Mouse (Mus musculus): ENCODE data around the gene Gm36245.
"Not testable (repeated sequence)": the region's sequence is repeated elsewhere in the genome, so short reads cannot be mapped to it uniquely, and the experiment has no call there.

Gm36245 gene

GRCm38 (mm10) chr15:77598958-77599357 is at the start of gene Gm36245:
Gm36245 (plus strand) TSS chr15:77599258.
- no peak for DNase-seq (ENCODE audit: low spot score in 2 of 2)

GRCm38 (mm10) chr15:77561792-77562191 is 37.3 kb upstream of the Gm36245 start, which contains the start of gene 1700025B11Rik:
1700025B11Rik (minus strand) TSS chr15:77561892.
- no peak for DNase-seq (ENCODE audit: low spot score in 2 of 2)

GRCm38 (mm10) chr15:77563219-77563618 is 35.8 kb upstream of the Gm36245 start:
- no peak for DNase-seq (ENCODE audit: low spot score in 2 of 2)

GRCm38 (mm10) chr15:77578801-77579200 is 20.3 kb upstream of the Gm36245 start:
- DNase-seq (ENCODE audit: low spot score in 2 of 2): no peak

- no peak for DNase-seq (ENCODE audit: low spot score in 2 of 2)
Observed at GRCm38 (mm10) chr15:77579311-77579710, 19.7 kb upstream of the Gm36245 start.

GRCm38 (mm10) chr15:77581681-77582080 is 17.4 kb upstream of the Gm36245 start:
- DNase-seq (ENCODE audit: low spot score in 2 of 2): peak in 1 of 2 experiments; percentile 24

GRCm38 (mm10) chr15:77587026-77587425 is 12.0 kb upstream of the Gm36245 start:
- no peak for DNase-seq (ENCODE audit: low spot score in 2 of 2)

- no peak for DNase-seq (ENCODE audit: low spot score in 2 of 2)
Observed at GRCm38 (mm10) chr15:77588981-77589380, 10.1 kb upstream of the Gm36245 start.

GRCm38 (mm10) chr15:77590881-77591280 is 8.2 kb upstream of the Gm36245 start:
- no peak for DNase-seq (ENCODE audit: low spot score in 2 of 2)

- no peak for DNase-seq (ENCODE audit: low spot score in 2 of 2)
Observed at GRCm38 (mm10) chr15:77593557-77593956, 5.5 kb upstream of the Gm36245 start.

GRCm38 (mm10) chr15:77595961-77596360 is 3.1 kb upstream of the Gm36245 start, which contains the start of gene Apol10b:
Apol10b (minus strand) TSS chr15:77596125.
- DNase-seq (ENCODE audit: low spot score in 2 of 2): no peak

GRCm38 (mm10) chr15:77598429-77598828 is 629 bp upstream of the Gm36245 start:
- no peak for DNase-seq (ENCODE audit: low spot score in 2 of 2)

GRCm38 (mm10) chr15:77606069-77606468 is 7.0 kb downstream of the Gm36245 start:
- no peak for DNase-seq (ENCODE audit: low spot score in 2 of 2)

- no peak for DNase-seq (ENCODE audit: low spot score in 2 of 2)
Observed at GRCm38 (mm10) chr15:77624710-77625109, 25.7 kb downstream of the Gm36245 start.

GRCm38 (mm10) chr15:77626471-77626870 is 27.4 kb downstream of the Gm36245 start:
- not testable (repeated sequence) for DNase-seq (ENCODE audit: low spot score in 2 of 2)

GRCm38 (mm10) chr15:77628647-77629046 is 29.6 kb downstream of the Gm36245 start:
- DNase-seq (ENCODE audit: low spot score in 2 of 2): not testable (repeated sequence)

- not testable (repeated sequence) for DNase-seq (ENCODE audit: low spot score in 2 of 2)
Observed at GRCm38 (mm10) chr15:77629822-77630221, 30.8 kb downstream of the Gm36245 start.

GRCm38 (mm10) chr15:77643176-77643575 is 44.1 kb downstream of the Gm36245 start, which contains the start of gene Apol11b:
Apol11b (minus strand) TSS chr15:77643286.
- not testable (repeated sequence) for DNase-seq (ENCODE audit: low spot score in 2 of 2)

- not testable (repeated sequence) for DNase-seq (ENCODE audit: low spot score in 2 of 2)
Observed at GRCm38 (mm10) chr15:77651143-77651542, 52.1 kb downstream of the Gm36245 start.
